Mouse (Mus musculus) limb, embryonic 13.5 days (tissue): ENCODE results near the gene Adcy3. TPM values are rescaled to one million over a fixed set of nuclear protein-coding genes. Genes with fewer than 3 reads are reported as not detected.

ENCODE experiments used
- ATAC-seq: fragments of 200-750 bp; cut with Nextera tagmentation; 2 replicates; pipeline ENCODE4 v1.8.0; 2017; ENCODE audit warnings: low read depth, moderate number of reproducible peaks, moderate TSS enrichment; ENCODE audit not compliant: low FRiP score
- H3K27ac ChIP-seq: fragments of 300-500 bp; sonication (generic); 2 replicates; pipeline ENCODE4 v1.5.1; 2015; ENCODE audit warnings: inconsistent platforms, mild to moderate bottlenecking, moderate library complexity
- H3K27me3 ChIP-seq: fragments of 300-500 bp; sonication (generic); 2 replicates; pipeline ENCODE4 v1.6.1; 2015; ENCODE audit warnings: mild to moderate bottlenecking, inconsistent platforms
- H3K36me3 ChIP-seq: fragments of 300-500 bp; sonication (generic); 2 replicates; pipeline ENCODE4 v1.6.1; 2015; ENCODE audit warnings: inconsistent platforms, mild to moderate bottlenecking, moderate library complexity
- H3K4me1 ChIP-seq: fragments of 300-500 bp; sonication (generic); 2 replicates; pipeline ENCODE4 v1.6.1; 2015; ENCODE audit warnings: inconsistent platforms
- H3K4me2 ChIP-seq: fragments of 300-500 bp; sonication (generic); replicated peaks from 2 replicates; pipeline ENCODE4 v1.6.1; 2015; ENCODE audit warnings: inconsistent platforms, mild to moderate bottlenecking, moderate library complexity
- H3K4me3 ChIP-seq: fragments of 300-500 bp; sonication (generic); 2 replicates; pipeline ENCODE4 v1.5.1; 2015; ENCODE audit warnings: moderate library complexity, mild to moderate bottlenecking, inconsistent platforms
- H3K9ac ChIP-seq: fragments of 300-500 bp; sonication (generic); 2 replicates; pipeline ENCODE4 v1.6.1; 2015; ENCODE audit warnings: mild to moderate bottlenecking, inconsistent platforms
- H3K9me3 ChIP-seq: fragments of 300-500 bp; sonication (generic); 2 replicates; pipeline ENCODE4 v1.6.1; 2016; ENCODE audit warnings: inconsistent platforms
- WGBS: fragments of 180-500 bp; shearing (Covaris S2); methylation state at CpG from one replicate; pipeline ENCODE4 v1.1.7; 2015; 5-methylcytosine and 5-hydroxymethylcytosine counted together
- polyA plus RNA-seq: library from polyadenylated mRNA; unstranded; fragments of >200 nt; fragmentation: Nextera tagmentation; extraction: Ambion mirVana; gene quantifications from 2 replicates; pipeline ENCODE4 v1.2.1, GENCODE M21; 2015

Adcy3 gene
- polyA plus RNA-seq, 1 experiment from 2014 or later: 12.4 TPM

GRCm38 (mm10) chr12:4158179-4158578 is 25.3 kb downstream of the Adcy3 start:
- no peak for ATAC-seq
- 86% methylated on average over 3 of the region's 3 CpGs for WGBS
- no peaks in the 10 kb centered on the region for H3K9me3 ChIP-seq
- H3K9ac ChIP-seq: no peak overlapping the region
- H3K4me2 ChIP-seq: no peak overlapping the region
- H3K4me1 ChIP-seq: peaks cover 8% of the 10 kb centered on the region; the same call in 1 of the 2 replicates
- H3K4me3 ChIP-seq: no peak overlapping the region
- H3K27ac ChIP-seq: no peak overlapping the region
- H3K27me3 ChIP-seq: no peaks in the 10 kb centered on the region
- no peaks in the 10 kb centered on the region; the same call in 1 of the 2 replicates for H3K36me3 ChIP-seq

- Histone ChIP-seq H3K9ac (no peak overlapping the region), H3K27me3 (no peaks in the 10 kb centered on the region), H3K4me3 (no peak overlapping the region), H3K4me1 (peaks cover 8% of the 10 kb centered on the region; the same call in 1 of the 2 replicates), H3K4me2 (no peak overlapping the region), H3K9me3 (no peaks in the 10 kb centered on the region), H3K36me3 (no peaks in the 10 kb centered on the region), H3K27ac (no peak overlapping the region)
- WGBS: 93% methylated on average over 7 of the region's 7 CpGs
- ATAC-seq: no peak
These were observed 26.1 kb downstream of the Adcy3 start for GRCm38 (mm10) chr12:4158868-4159632.

GRCm38 (mm10) chr12:4160322-4160721 is 27.4 kb downstream of the Adcy3 start:
- ATAC-seq: no peak
- Histone ChIP-seq H3K27me3 (no peaks in the 10 kb centered on the region), H3K4me3 (no peak overlapping the region), H3K27ac (no peak overlapping the region), H3K9ac (no peak overlapping the region), H3K9me3 (no peaks in the 10 kb centered on the region), H3K4me2 (no peak overlapping the region), H3K36me3 (no peaks in the 10 kb centered on the region), H3K4me1 (peaks cover 13% of the 10 kb centered on the region; the same call in 1 of the 2 replicates)
- 66% methylated on average over 7 of the region's 7 CpGs for WGBS

- Histone ChIP-seq H3K9ac (no peak overlapping the region), H3K4me1 (peaks cover 13% of the 10 kb centered on the region), H3K9me3 (no peaks in the 10 kb centered on the region), H3K36me3 (no peaks in the 10 kb centered on the region), H3K27me3 (no peaks in the 10 kb centered on the region), H3K4me2 (no peak overlapping the region), H3K4me3 (no peak overlapping the region), H3K27ac (no peak overlapping the region)
- ATAC-seq: no peak
- WGBS: 67% methylated on average over 2 of the region's 2 CpGs
These were observed 30.0 kb downstream of the Adcy3 start for GRCm38 (mm10) chr12:4162886-4163285.

- Histone ChIP-seq H3K27me3 (no peaks in the 10 kb centered on the region), H3K27ac (no peak overlapping the region), H3K9me3 (no peaks in the 10 kb centered on the region), H3K36me3 (no peaks in the 10 kb centered on the region), H3K9ac (no peak overlapping the region), H3K4me2 (no peak overlapping the region), H3K4me3 (no peak overlapping the region), H3K4me1 (peaks cover 5% of the 10 kb centered on the region)
- no peak for ATAC-seq
- WGBS: 83% methylated on average over 3 of the region's 3 CpGs
These were observed 34.1 kb downstream of the Adcy3 start for GRCm38 (mm10) chr12:4166970-4167369.

- H3K4me2 ChIP-seq: no peak overlapping the region
- WGBS: 95% methylated on average over 1 of the region's 1 CpGs
- H3K27ac ChIP-seq: no peak overlapping the region
- no peak overlapping the region for H3K4me3 ChIP-seq
- H3K9ac ChIP-seq: no peak overlapping the region
- no peak for ATAC-seq
- H3K4me1 ChIP-seq: peaks cover 5% of the 10 kb centered on the region
- no peaks in the 10 kb centered on the region for H3K27me3 ChIP-seq
- no peaks in the 10 kb centered on the region for H3K9me3 ChIP-seq
- H3K36me3 ChIP-seq: peaks cover 9% of the 10 kb centered on the region; the same call in 1 of the 2 replicates
These were observed 36.2 kb downstream of the Adcy3 start for GRCm38 (mm10) chr12:4169058-4169457.

GRCm38 (mm10) chr12:4169622-4170021 is 36.7 kb downstream of the Adcy3 start:
- ATAC-seq: no peak
- H3K4me3 ChIP-seq: no peak overlapping the region
- no peaks in the 10 kb centered on the region for H3K9me3 ChIP-seq
- H3K4me1 ChIP-seq: peaks cover 5% of the 10 kb centered on the region
- H3K27ac ChIP-seq: no peak overlapping the region
- H3K27me3 ChIP-seq: no peaks in the 10 kb centered on the region
- H3K36me3 ChIP-seq: peaks cover 10% of the 10 kb centered on the region; the same call in 1 of the 2 replicates
- no peak overlapping the region for H3K4me2 ChIP-seq
- H3K9ac ChIP-seq: no peak overlapping the region
- WGBS: 83% methylated on average over 5 of the region's 5 CpGs

GRCm38 (mm10) chr12:4173108-4173790 is 40.3 kb downstream of the Adcy3 start:
- no peaks in the 10 kb centered on the region for H3K9me3 ChIP-seq
- H3K9ac ChIP-seq: no peak overlapping the region
- WGBS: 82% methylated on average over 15 of the region's 15 CpGs
- H3K4me1 ChIP-seq: 0 out of 2 replicates have a peak, but pooled peaks cover under 1% of the 10 kb centered on the region
- H3K4me3 ChIP-seq: no peak overlapping the region
- no peak overlapping the region for H3K27ac ChIP-seq
- no peak for ATAC-seq
- H3K4me2 ChIP-seq: no peak overlapping the region
- H3K27me3 ChIP-seq: no peaks in the 10 kb centered on the region
- peaks cover 18% of the 10 kb centered on the region; the same call in 1 of the 2 replicates for H3K36me3 ChIP-seq

- peaks cover 11% of the 10 kb centered on the region; the same call in 1 of the 2 replicates for H3K36me3 ChIP-seq
- no peak overlapping the region for H3K4me2 ChIP-seq
- no peak overlapping the region for H3K9ac ChIP-seq
- no peak for ATAC-seq
- H3K4me3 ChIP-seq: no peak overlapping the region
- H3K27me3 ChIP-seq: no peaks in the 10 kb centered on the region
- no peaks in the 10 kb centered on the region for H3K9me3 ChIP-seq
- H3K27ac ChIP-seq: no peak overlapping the region
- 40% methylated on average over 5 of the region's 5 CpGs for WGBS
- peaks cover 12% of the 10 kb centered on the region; the same call in 1 of the 2 replicates for H3K4me1 ChIP-seq
These were observed 45.9 kb downstream of the Adcy3 start for GRCm38 (mm10) chr12:4178839-4179238.

- no peaks in the 10 kb centered on the region for H3K27me3 ChIP-seq
- no peak for ATAC-seq
- H3K9me3 ChIP-seq: no peaks in the 10 kb centered on the region
- H3K4me3 ChIP-seq: no peak overlapping the region
- peaks cover 13% of the 10 kb centered on the region; the same call in 1 of the 2 replicates for H3K36me3 ChIP-seq
- WGBS: 83% methylated on average over 6 of the region's 6 CpGs
- peaks cover 12% of the 10 kb centered on the region; the same call in 1 of the 2 replicates for H3K4me1 ChIP-seq
- H3K27ac ChIP-seq: no peak overlapping the region
- H3K9ac ChIP-seq: no peak overlapping the region
- H3K4me2 ChIP-seq: no peak overlapping the region
These were observed 46.8 kb downstream of the Adcy3 start for GRCm38 (mm10) chr12:4179671-4180233.

GRCm38 (mm10) chr12:4180507-4180906 is 47.6 kb downstream of the Adcy3 start:
- Histone ChIP-seq H3K4me3 (no peak overlapping the region), H3K4me1 (peaks cover 12% of the 10 kb centered on the region; the same call in 1 of the 2 replicates), H3K27ac (no peak overlapping the region), H3K4me2 (no peak overlapping the region), H3K9ac (no peak overlapping the region), H3K27me3 (no peaks in the 10 kb centered on the region), H3K36me3 (peaks cover 13% of the 10 kb centered on the region; the same call in 1 of the 2 replicates), H3K9me3 (no peaks in the 10 kb centered on the region)
- ATAC-seq: no peak
- WGBS: 50% methylated on average over 3 of the region's 3 CpGs

- Histone ChIP-seq H3K36me3 (peaks cover 6% of the 10 kb centered on the region; the same call in 1 of the 2 replicates), H3K4me3 (no peak overlapping the region), H3K27ac (no peak overlapping the region), H3K9me3 (no peaks in the 10 kb centered on the region), H3K9ac (no peak overlapping the region), H3K4me1 (peaks cover 10% of the 10 kb centered on the region), H3K27me3 (no peaks in the 10 kb centered on the region), H3K4me2 (no peak overlapping the region)
- WGBS: 66% methylated on average over 2 of the region's 2 CpGs
- ATAC-seq: no peak
These were observed 51.7 kb downstream of the Adcy3 start for GRCm38 (mm10) chr12:4184648-4185047.
